Mouse (Mus musculus) brain, embryonic 14.5 days (tissue): ENCODE results near the gene Ccdc54.

Experiments used
- CTCF ChIP-seq: fragments of 200-500 bp; IDR thresholded peaks from 2 replicates; pipeline ENCODE4 v1.5.1; 2012; ENCODE audit warnings: inconsistent platforms, mild to moderate bottlenecking, moderate library complexity, borderline replicate concordance; ENCODE audit not compliant: insufficient read depth, insufficient read length; ENCODE audit errors: extremely low read depth
- POLR2A ChIP-seq: fragments of 200-500 bp; IDR thresholded peaks from 2 replicates; pipeline ENCODE4 v1.6.1; 2012; ENCODE audit warnings: mild to moderate bottlenecking, inconsistent platforms, borderline replicate concordance; ENCODE audit not compliant: poor library complexity, insufficient read depth, insufficient read length, severe bottlenecking; ENCODE audit errors: extremely low read depth

- TF ChIP-seq CTCF = no peak
- TF ChIP-seq POLR2A = no peak
Measured at GRCm38 (mm10) chr16:50600665-50601064, 9.7 kb upstream of the Ccdc54 start.
